Mouse (Mus musculus) bone marrow macrophage, adult 2 months (primary cell): ENCODE measurements around the gene Kmo.

Experiments
- CTCF ChIP-seq: IDR thresholded peaks from 2 replicates; pipeline ENCODE4 v1.5.1; 2012; ENCODE audit warnings: low read depth, mild to moderate bottlenecking, low read length, moderate library complexity
- POLR2A ChIP-seq: IDR thresholded peaks from 2 replicates; pipeline ENCODE4 v1.6.1; 2012; ENCODE audit warnings: mild to moderate bottlenecking, low read depth, low read length, borderline replicate concordance

- TF ChIP-seq CTCF: no peak
- no peak for TF ChIP-seq POLR2A
Measured at GRCm38 (mm10) chr1:175699375-175699774, 79.2 kb downstream of the Kmo start.
